Mouse (Mus musculus): Measurements from ENCODE around the gene Copg2. TPM values are rescaled to one million over a fixed set of nuclear protein-coding genes. Genes with fewer than 3 reads are reported as not detected.
A peak's percentile ranks its signal among the peaks of the same experiment; 100 is the strongest.

Gene Copg2
- polyA plus RNA-seq (2012; rRNA removed): 10.7 and 13.3 TPM in 2 replicates

DNA sequence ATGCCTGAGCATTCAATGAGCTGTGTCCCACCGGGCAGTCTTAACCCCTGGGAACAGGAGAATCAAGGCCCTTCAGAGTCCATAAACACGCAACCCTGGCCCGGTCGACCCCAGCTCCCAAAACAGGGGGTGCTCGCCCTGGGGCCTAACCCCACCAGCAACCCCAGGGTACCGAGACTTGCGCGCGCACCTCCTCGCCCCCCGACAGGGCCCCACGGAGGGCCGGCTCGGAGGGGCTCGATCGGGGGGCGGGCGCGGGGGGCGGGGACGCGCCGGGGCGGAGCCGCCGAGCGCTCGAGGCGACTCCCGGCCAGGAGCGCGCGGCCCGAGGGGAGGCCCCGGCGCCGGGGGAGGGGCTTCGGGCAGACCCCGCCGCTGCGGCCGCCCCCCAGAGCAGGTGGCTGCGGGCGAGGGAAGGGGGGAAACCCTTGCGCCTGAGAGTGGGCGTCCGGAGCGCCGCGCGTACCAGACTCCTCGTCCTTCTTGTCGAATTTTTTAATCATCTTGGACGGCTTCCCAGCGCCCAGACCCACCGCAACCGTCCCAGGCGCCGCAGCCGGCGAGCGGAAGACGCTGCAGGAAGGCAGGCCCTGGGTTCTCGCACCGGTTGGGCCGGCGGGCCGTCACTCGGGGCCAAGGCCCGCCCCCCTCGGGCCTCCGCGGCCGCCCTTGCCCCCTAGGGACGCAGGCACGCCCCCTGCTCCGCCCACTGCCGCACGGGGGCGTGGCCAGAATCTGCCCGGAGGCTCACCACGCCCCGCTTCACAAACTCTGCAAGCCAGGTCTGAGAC lies at the start of gene Copg2:
Gene Copg2, minus strand, starts transcription at position 600 of the 791 bp plus-strand sequence.
- Histone ChIP-seq H3K4me3 (ENCODE audit: control insufficient read depth, insufficient read depth, low read length) (peak within 1 kb of the TSS; percentile 61), H3K27ac (ENCODE audit: control insufficient read depth, insufficient read depth, low read length) (peak within 1 kb of the TSS; percentile 55), H3K4me1 (replicated peaks; ENCODE audit: control insufficient read depth, insufficient read depth, low read length) (peaks cover 8% of the 10 kb centered on the region; the same call in 1 of the 2 replicates), H3K36me3 (ENCODE audit: control insufficient read depth, insufficient read depth, low read length) (no peaks in the 10 kb centered on the region), H3K27me3 (ENCODE audit: control insufficient read depth, insufficient read depth, low read length) (no peaks in the 10 kb centered on the region)
- WGBS: under 1% methylated on average over 78 of the region's 83 CpGs
- DNase-seq: peak; percentile 98
- peak; percentile 81; the same call in 1 of the 2 replicates for TF ChIP-seq CTCF (IDR thresholded peaks at IDR 0.05; ENCODE audit: borderline replicate concordance, control insufficient read depth, extremely low read depth, insufficient read depth, low read length, poor library complexity)
- peak; percentile 23 for TF ChIP-seq POLR2A (IDR thresholded peaks at IDR 0.05; ENCODE audit: control insufficient read depth, extremely low read depth, insufficient read depth, low read length, poor library complexity)

DNA sequence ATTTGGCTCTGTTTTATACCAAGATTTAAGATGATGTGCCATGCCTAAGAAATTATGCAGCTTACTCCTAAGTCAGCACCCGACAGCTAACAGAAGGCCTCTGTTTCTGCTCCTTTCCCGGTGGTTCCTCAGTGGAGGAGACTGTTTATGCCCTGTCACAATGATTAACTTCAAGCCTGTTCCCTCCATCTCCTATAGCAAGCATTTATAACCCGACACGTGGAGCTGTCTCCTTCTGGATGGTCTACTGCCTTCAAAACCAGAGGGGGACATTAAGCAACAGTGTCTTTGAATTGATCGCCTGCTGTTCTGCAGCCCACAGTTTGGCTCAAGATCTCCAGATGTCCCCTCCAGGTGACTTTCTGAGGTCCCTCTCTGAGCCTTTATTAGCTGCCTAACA lies 42.7 kb upstream of the Copg2 start:
- H3K27ac ChIP-seq (ENCODE audit: control insufficient read depth, insufficient read depth, low read length): no peak overlapping the region
- no peak for TF ChIP-seq CTCF (IDR thresholded peaks at IDR 0.05; ENCODE audit: borderline replicate concordance, control insufficient read depth, extremely low read depth, insufficient read depth, low read length, poor library complexity)
- WGBS: 77% methylated on average over 5 of the region's 5 CpGs
- DNase-seq: no peak
- no peaks in the 10 kb centered on the region for H3K36me3 ChIP-seq (ENCODE audit: control insufficient read depth, insufficient read depth, low read length)
- H3K4me3 ChIP-seq (ENCODE audit: control insufficient read depth, insufficient read depth, low read length): no peak overlapping the region
- H3K4me1 ChIP-seq (replicated peaks; ENCODE audit: control insufficient read depth, insufficient read depth, low read length): no peaks in the 10 kb centered on the region
- no peaks in the 10 kb centered on the region for H3K27me3 ChIP-seq (ENCODE audit: control insufficient read depth, insufficient read depth, low read length)

DNA sequence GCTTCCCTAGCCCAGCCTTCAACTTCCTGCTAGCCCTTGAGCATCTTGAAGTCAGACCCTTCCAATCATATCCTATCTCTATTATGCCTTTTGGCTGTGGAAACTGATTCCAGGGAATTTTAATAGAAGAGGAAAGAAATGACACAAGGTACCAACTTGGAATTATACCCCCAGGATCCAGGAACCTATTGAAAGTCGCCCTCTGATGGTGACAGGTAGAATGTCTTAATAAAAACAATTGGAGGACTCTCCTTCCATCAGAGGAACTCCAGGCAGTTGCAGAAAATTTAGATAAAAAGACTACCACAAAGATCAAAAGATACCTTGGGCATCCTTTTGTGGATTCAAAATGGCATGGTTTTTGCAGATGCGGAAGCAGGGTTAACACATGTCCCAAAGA lies 26.2 kb upstream of the Copg2 start:
- Histone ChIP-seq H3K4me3 (ENCODE audit: control insufficient read depth, insufficient read depth, low read length) (no peak overlapping the region), H3K4me1 (replicated peaks; ENCODE audit: control insufficient read depth, insufficient read depth, low read length) (no peaks in the 10 kb centered on the region), H3K36me3 (ENCODE audit: control insufficient read depth, insufficient read depth, low read length) (no peaks in the 10 kb centered on the region), H3K27ac (ENCODE audit: control insufficient read depth, insufficient read depth, low read length) (no peak overlapping the region), H3K27me3 (ENCODE audit: control insufficient read depth, insufficient read depth, low read length) (no peaks in the 10 kb centered on the region)
- TF ChIP-seq POLR2A (IDR thresholded peaks at IDR 0.05; ENCODE audit: control insufficient read depth, extremely low read depth, insufficient read depth, low read length, poor library complexity) (no peak), CTCF (IDR thresholded peaks at IDR 0.05; ENCODE audit: borderline replicate concordance, control insufficient read depth, extremely low read depth, insufficient read depth, low read length, poor library complexity) (no peak)
- no peak for DNase-seq
- 52% methylated on average over 2 of the region's 2 CpGs for WGBS

DNA sequence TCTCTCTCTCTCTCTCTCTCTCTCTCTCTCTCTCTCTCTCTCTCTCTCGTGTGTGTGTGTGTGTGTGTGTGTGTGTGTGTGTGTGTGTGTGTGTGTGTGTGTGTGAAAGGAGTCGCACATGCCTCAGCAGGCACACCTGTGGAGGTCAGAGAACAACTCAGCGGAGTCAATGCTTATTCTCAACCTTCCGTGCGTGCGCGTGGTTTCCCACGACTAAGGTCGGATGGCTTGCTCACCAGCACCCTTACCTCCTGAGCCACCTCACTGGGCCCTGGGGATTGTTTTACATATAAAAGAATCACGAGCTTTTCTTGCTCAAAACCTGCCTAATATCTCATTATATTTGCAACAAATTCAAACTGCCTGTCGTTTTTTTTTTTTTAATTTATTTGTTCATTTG lies 25.2 kb upstream of the Copg2 start:
- TF ChIP-seq CTCF (IDR thresholded peaks at IDR 0.05; ENCODE audit: borderline replicate concordance, control insufficient read depth, extremely low read depth, insufficient read depth, low read length, poor library complexity) (no peak), POLR2A (IDR thresholded peaks at IDR 0.05; ENCODE audit: control insufficient read depth, extremely low read depth, insufficient read depth, low read length, poor library complexity) (no peak)
- DNase-seq: no peak
- Histone ChIP-seq H3K27me3 (ENCODE audit: control insufficient read depth, insufficient read depth, low read length) (no peaks in the 10 kb centered on the region), H3K4me3 (ENCODE audit: control insufficient read depth, insufficient read depth, low read length) (no peak overlapping the region), H3K27ac (ENCODE audit: control insufficient read depth, insufficient read depth, low read length) (no peak overlapping the region), H3K36me3 (ENCODE audit: control insufficient read depth, insufficient read depth, low read length) (no peaks in the 10 kb centered on the region), H3K4me1 (replicated peaks; ENCODE audit: control insufficient read depth, insufficient read depth, low read length) (no peaks in the 10 kb centered on the region)
- 58% methylated on average over 10 of the region's 11 CpGs for WGBS

DNA sequence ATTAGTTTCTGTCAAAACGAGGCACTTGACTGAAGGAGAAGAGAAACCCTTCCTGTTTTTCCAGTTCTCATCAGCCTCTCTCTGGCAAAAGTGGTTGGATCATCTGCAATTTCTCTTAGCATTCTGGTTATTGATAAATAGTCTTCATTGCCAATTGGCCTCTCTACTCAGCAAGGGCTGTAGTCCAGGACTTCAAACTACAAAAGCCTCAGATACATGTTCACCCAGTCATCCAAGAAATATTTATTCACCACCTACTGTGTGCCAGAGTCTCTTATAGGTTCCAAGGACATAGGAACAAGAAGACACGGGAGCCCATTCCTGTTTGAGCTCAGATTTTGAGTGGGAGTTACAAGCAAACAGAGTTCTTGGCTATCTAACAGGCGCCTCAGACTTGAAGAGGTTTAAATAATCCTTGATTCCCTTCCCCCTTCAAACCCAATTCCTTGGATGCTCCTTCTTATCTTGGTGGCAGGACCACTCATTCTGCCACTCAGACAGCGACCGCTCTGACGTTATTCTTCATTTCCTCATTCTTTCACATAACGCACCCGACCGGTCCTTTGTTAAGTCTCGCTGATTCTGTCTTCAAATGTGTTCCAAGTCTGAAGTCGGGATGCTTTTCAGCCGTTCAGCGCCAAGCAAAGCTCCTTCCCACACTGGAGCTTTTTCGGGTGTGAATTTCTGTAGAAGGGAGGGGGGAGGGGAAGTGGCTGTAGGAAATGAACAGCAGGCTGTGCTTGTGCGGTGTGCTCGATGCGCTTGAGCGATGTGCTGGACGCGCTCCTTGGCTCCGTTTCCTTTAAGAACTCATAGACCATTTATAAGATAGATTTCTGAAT lies 24.5 kb upstream of the Copg2 start:
- Histone ChIP-seq H3K27me3 (ENCODE audit: control insufficient read depth, insufficient read depth, low read length) (no peaks in the 10 kb centered on the region), H3K27ac (ENCODE audit: control insufficient read depth, insufficient read depth, low read length) (no peak overlapping the region), H3K36me3 (ENCODE audit: control insufficient read depth, insufficient read depth, low read length) (no peaks in the 10 kb centered on the region), H3K4me1 (replicated peaks; ENCODE audit: control insufficient read depth, insufficient read depth, low read length) (no peaks in the 10 kb centered on the region), H3K4me3 (ENCODE audit: control insufficient read depth, insufficient read depth, low read length) (no peak overlapping the region)
- WGBS: 45% methylated on average over 21 of the region's 21 CpGs
- no peak for TF ChIP-seq POLR2A (IDR thresholded peaks at IDR 0.05; ENCODE audit: control insufficient read depth, extremely low read depth, insufficient read depth, low read length, poor library complexity)
- TF ChIP-seq CTCF (IDR thresholded peaks at IDR 0.05; ENCODE audit: borderline replicate concordance, control insufficient read depth, extremely low read depth, insufficient read depth, low read length, poor library complexity): no peak
- no peak for DNase-seq

DNA sequence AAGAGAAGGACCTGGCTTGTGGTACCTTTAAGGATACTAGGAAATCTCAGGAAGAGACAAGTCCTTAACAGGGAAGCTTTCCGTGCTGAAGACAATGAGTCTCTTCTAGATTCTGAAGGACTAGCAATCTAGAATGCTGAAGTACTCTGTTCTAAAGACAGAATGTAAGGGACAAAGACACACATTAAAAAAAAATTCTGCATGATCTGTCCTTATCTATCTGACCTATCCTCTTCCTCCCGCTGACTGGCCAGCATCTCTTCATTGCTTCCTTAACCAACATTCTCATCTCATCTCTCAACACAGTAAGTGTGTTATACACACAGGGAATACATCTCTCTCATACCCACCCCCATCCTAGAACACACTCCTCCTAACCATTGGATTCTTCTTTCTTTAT lies 18.9 kb upstream of the Copg2 start, which contains the start of gene Tsga13:
Gene Tsga13, minus strand, starts transcription at position 101 of the 400 bp plus-strand sequence.
- Histone ChIP-seq H3K27me3 (ENCODE audit: control insufficient read depth, insufficient read depth, low read length) (no peaks in the 10 kb centered on the region), H3K4me3 (ENCODE audit: control insufficient read depth, insufficient read depth, low read length) (no peak within 1 kb of the TSS), H3K36me3 (ENCODE audit: control insufficient read depth, insufficient read depth, low read length) (no peaks in the 10 kb centered on the region), H3K27ac (ENCODE audit: control insufficient read depth, insufficient read depth, low read length) (no peak within 1 kb of the TSS), H3K4me1 (replicated peaks; ENCODE audit: control insufficient read depth, insufficient read depth, low read length) (no peaks in the 10 kb centered on the region)
- WGBS: 96% methylated on average over 2 of the region's 2 CpGs
- TF ChIP-seq POLR2A (IDR thresholded peaks at IDR 0.05; ENCODE audit: control insufficient read depth, extremely low read depth, insufficient read depth, low read length, poor library complexity) (no peak), CTCF (IDR thresholded peaks at IDR 0.05; ENCODE audit: borderline replicate concordance, control insufficient read depth, extremely low read depth, insufficient read depth, low read length, poor library complexity) (no peak)
- no peak for DNase-seq
